Mouse (Mus musculus) E14TG2a.4 (cell line): ENCODE measurements at regions not wholly inside any gene's neighbourhood (a gene's known extent, or its start where the extent isn't known, plus 50 kb on each side); places are given as distances from the start of the nearest gene placed in this dataset.

Experiments
- H3K27me3 ChIP-seq: 2 replicates; pipeline ENCODE4 v1.6.1; 2014; ENCODE audit warnings: low read length, control low read depth; ENCODE audit not compliant: insufficient read depth
- H3K36me3 ChIP-seq: 2 replicates; pipeline ENCODE4 v1.6.1; 2014; ENCODE audit warnings: low read length, control low read depth; ENCODE audit not compliant: insufficient read depth
- H3K4me1 ChIP-seq: replicated peaks from 2 replicates; pipeline ENCODE4 v1.6.1; 2014; ENCODE audit warnings: low read depth, low read length, control low read depth
- H3K4me3 ChIP-seq: replicated peaks from 2 replicates; pipeline ENCODE4 v1.5.1; 2014; ENCODE audit warnings: mild to moderate bottlenecking, low read length
- H3K9me3 ChIP-seq: 2 replicates; pipeline ENCODE4 v1.6.1; 2014; ENCODE audit warnings: low read length, control low read depth
- CTCF ChIP-seq: conservative IDR thresholded peaks from 2 replicates; pipeline ENCODE4 v1.5.1; 2014; ENCODE audit warnings: low read length
- NANOG ChIP-seq: IDR thresholded peaks from 2 replicates; pipeline ENCODE4 v1.6.1; 2014; ENCODE audit warnings: borderline replicate concordance, low read length, mixed read lengths
- POU5F1 ChIP-seq: IDR thresholded peaks from 2 replicates; pipeline ENCODE4 v1.6.1; 2014; ENCODE audit warnings: low read length, borderline replicate concordance

GRCm38 (mm10) chr5:113408588-113408987, 51.5 kb downstream of the Aym1 start:
- Histone ChIP-seq H3K27me3 (0 out of 2 replicates have a peak, but pooled peaks cover 3% of the 10 kb centered on the region), H3K4me1 (0 out of 2 replicates have a peak, but pooled peaks cover 2% of the 10 kb centered on the region), H3K36me3 (no peaks in the 10 kb centered on the region), H3K4me3 (no peak overlapping the region), H3K9me3 (peaks cover 10% of the 10 kb centered on the region; the same call in 1 of the 2 replicates)
- TF ChIP-seq NANOG = no peak
- no peak for TF ChIP-seq POU5F1
- TF ChIP-seq CTCF = no peak

GRCm38 (mm10) chr5:113410963-113411362, 53.9 kb downstream of the Aym1 start:
- Histone ChIP-seq H3K36me3 (no peaks in the 10 kb centered on the region), H3K9me3 (peaks cover 10% of the 10 kb centered on the region), H3K27me3 (no peaks in the 10 kb centered on the region), H3K4me3 (no peak overlapping the region), H3K4me1 (0 out of 2 replicates have a peak, but pooled peaks cover 2% of the 10 kb centered on the region)
- no peak for TF ChIP-seq NANOG
- no peak for TF ChIP-seq CTCF
- no peak for TF ChIP-seq POU5F1

GRCm38 (mm10) chr5:113414639-113415038, 57.5 kb downstream of the Aym1 start:
- no peaks in the 10 kb centered on the region for H3K27me3 ChIP-seq
- no peak overlapping the region for H3K4me3 ChIP-seq
- H3K4me1 ChIP-seq = peaks cover 17% of the 10 kb centered on the region
- H3K9me3 ChIP-seq = peaks cover 22% of the 10 kb centered on the region
- no peaks in the 10 kb centered on the region for H3K36me3 ChIP-seq
- TF ChIP-seq NANOG (no peak), CTCF (no peak), POU5F1 (no peak)

- H3K27me3 ChIP-seq = no peaks in the 10 kb centered on the region
- H3K9me3 ChIP-seq = peaks cover 22% of the 10 kb centered on the region
- peaks cover 49% of the 10 kb centered on the region for H3K4me1 ChIP-seq
- no peaks in the 10 kb centered on the region for H3K36me3 ChIP-seq
- no peak overlapping the region for H3K4me3 ChIP-seq
- no peak for TF ChIP-seq POU5F1
- no peak for TF ChIP-seq NANOG
- no peak for TF ChIP-seq CTCF
Measured at GRCm38 (mm10) chr5:113418335-113419013, 61.4 kb downstream of the Aym1 start.

- H3K9me3 ChIP-seq = peaks cover 18% of the 10 kb centered on the region
- peak; percentile 59 for TF ChIP-seq NANOG
- TF ChIP-seq CTCF = no peak
- TF ChIP-seq POU5F1 = no peak
- no peaks in the 10 kb centered on the region for H3K36me3 ChIP-seq
- no peaks in the 10 kb centered on the region for H3K27me3 ChIP-seq
- H3K4me3 ChIP-seq = peak overlapping the region; percentile 35; the same call in 1 of the 2 replicates
- peaks cover 49% of the 10 kb centered on the region for H3K4me1 ChIP-seq
Measured at GRCm38 (mm10) chr5:113420619-113421018, 63.5 kb downstream of the Aym1 start.

GRCm38 (mm10) chr5:113421993-113422725, 65.1 kb downstream of the Aym1 start:
- Histone ChIP-seq H3K4me1 (peaks cover 49% of the 10 kb centered on the region), H3K4me3 (peak overlapping the region; percentile 35), H3K27me3 (0 out of 2 replicates have a peak, but pooled peaks cover 1% of the 10 kb centered on the region), H3K36me3 (no peaks in the 10 kb centered on the region), H3K9me3 (peaks cover 5% of the 10 kb centered on the region)
- TF ChIP-seq CTCF (no peak), POU5F1 (no peak), NANOG (no peak; the same call in 1 of the 2 replicates)

GRCm38 (mm10) chr5:113422726-113423110, 65.6 kb downstream of the Aym1 start:
- TF ChIP-seq POU5F1 (no peak), NANOG (no peak), CTCF (no peak)
- peaks cover 5% of the 10 kb centered on the region; the same call in 1 of the 2 replicates for H3K9me3 ChIP-seq
- H3K4me1 ChIP-seq = peaks cover 49% of the 10 kb centered on the region
- H3K27me3 ChIP-seq = peaks cover 5% of the 10 kb centered on the region; the same call in 1 of the 2 replicates
- peak overlapping the region; percentile 35 for H3K4me3 ChIP-seq
- no peaks in the 10 kb centered on the region for H3K36me3 ChIP-seq

GRCm38 (mm10) chr5:113427779-113428178, 62.4 kb upstream of the Wscd2 start:
- peaks cover 37% of the 10 kb centered on the region for H3K4me1 ChIP-seq
- peaks cover 5% of the 10 kb centered on the region; the same call in 1 of the 2 replicates for H3K9me3 ChIP-seq
- no peak overlapping the region for H3K4me3 ChIP-seq
- TF ChIP-seq POU5F1 (no peak), NANOG (no peak), CTCF (no peak)
- peaks cover 9% of the 10 kb centered on the region; the same call in 1 of the 2 replicates for H3K27me3 ChIP-seq
- no peaks in the 10 kb centered on the region for H3K36me3 ChIP-seq
